Mouse (Mus musculus): Measurements from ENCODE around the gene Dcaf7.

Dcaf7 gene

DNA sequence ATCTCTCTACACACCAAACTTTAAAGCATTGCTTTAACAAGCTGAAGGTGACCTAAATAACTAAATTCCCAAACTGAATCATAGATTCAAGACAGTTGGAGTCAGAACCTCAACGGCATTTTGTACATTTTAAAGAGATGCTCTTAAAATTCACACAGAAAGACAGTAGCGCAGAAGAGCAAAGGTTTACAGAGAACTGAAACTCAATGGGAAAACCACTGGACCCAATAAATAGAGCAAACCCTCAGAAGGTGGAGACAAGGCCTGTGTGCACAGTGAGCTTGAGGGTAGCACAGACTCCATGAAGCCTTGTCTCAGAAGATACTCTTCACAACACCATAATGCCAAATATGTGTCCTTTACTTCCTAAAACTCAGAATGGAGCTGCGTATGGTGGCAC, 9.1 kb downstream of the Dcaf7 start:
- no peak for DNase-seq

DNA sequence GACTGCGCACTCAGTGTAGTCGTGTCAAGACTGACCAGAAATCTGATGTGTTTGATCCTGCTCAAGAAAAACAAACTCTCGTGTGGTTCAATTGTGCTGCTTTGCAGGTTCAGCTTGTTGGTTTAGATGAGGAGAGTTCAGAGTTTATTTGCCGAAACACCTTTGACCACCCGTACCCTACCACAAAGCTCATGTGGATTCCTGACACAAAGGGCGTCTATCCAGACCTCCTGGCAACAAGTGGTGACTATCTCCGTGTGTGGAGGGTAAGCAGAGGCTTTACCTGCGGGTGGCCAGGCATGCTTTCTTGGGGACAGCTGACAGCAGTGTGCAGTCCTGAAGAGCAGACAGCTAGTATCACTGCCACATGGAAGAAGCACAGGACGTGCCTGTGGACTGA, 9.9 kb downstream of the Dcaf7 start:
- no peak for DNase-seq

DNA sequence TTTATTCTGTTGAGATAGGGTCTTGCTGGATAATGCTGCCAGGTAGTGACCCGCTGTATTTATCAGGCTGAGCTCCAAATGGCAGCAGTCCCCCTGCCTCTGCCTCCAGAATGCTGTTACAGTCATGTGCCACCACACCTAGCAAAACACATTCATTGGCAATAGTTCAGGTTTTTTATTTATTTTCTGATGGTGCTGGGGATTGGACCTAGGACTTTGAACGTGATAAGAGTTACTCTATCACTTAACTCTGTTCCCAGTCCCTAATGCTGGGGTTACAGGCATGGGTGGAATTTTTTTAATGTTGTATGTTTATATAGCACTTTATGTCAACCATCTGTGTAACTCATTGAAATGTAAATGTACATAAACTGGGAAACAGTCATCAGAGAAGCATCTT, 17.2 kb downstream of the Dcaf7 start:
- no peak for DNase-seq

DNA sequence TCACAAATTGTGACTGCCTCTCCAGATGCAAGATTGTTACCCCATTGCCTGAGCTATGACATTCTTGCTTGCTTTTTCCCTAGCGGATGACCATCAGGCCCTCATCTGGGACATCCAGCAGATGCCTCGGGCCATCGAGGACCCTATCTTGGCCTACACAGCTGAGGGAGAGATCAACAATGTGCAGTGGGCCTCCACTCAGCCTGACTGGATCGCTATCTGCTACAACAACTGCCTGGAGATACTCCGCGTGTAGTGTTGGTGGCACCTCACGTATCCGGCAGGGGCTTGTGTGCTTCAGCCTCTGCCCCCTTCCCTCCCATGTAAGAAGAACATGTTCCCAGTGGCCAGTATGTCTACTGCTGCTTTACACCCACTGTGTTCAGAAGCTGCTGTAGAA, 17.9 kb downstream of the Dcaf7 start:
- DNase-seq, result no peak

DNA sequence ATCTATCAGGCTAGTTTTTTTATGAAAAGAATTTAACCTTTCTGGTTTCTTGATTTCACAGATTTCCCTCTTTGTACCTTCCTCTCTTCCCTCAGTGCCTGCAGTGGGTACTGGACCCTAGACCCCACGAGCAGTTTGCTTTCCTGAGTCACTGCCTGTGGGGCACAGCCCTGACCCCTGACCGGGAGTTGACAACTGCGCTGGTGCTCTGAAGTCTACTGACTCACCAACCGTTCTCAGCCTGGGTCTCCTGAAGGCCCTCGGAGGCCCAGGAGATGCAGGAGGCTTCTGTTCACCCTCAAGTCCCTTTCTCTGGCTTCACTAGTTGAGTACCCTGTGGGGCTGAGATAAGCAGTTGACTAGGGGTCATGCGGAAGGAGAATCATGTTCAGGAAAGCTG, 18.7 kb downstream of the Dcaf7 start:
- no peak for DNase-seq

DNA sequence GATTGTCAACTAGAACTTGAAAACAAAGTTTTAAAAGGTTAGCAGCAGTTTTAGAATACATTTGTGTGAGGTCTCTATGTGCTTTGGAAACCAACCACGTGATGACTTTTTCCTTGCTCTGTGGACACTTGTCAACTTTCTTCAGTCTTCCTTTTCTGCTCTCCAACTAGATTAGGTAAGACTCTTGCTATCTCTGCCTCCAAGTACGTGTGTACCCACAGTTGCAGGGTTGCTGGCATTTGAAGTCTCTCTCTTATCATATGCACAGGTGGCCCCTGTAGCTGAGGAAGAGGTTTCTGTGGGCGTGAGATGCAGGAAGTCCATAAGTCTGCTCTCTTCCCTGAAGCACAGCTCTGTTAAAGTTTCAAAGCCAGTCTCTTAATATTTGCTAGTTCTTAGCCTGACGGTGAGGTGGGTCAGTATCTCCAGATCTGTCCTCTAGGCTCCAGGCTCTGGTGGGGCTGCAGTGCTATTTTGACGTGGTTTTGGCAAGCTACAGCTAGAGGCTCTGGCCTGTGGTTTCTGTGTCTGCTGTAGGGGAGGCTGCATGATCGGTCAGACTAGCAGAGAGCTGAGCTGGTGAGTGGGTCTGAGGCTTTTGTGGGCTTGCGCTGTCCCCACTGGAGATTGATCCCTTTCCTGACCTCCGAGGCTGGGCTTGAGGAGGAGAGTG, 20.3 kb downstream of the Dcaf7 start:
- DNase-seq, result no peak

DNA sequence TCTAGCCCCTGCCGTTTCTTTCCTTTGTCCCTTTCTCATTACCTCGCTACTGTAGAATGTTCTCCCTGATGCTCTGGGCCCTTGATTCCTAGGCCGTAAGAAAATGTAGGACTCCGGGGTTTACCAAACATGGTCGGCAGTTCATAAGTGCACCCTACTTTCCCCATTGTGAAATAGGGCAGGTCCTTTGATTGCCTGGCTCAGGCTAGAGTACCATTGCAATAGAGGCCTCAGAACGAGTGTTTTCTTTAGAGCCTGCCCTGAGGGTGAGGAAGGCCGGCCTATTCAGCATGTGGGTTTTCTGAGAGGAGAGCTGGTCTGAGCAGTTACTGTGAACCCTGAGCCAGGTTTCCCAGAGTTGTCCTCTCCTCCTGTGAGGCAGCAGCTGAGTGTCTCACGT, 21.3 kb downstream of the Dcaf7 start:
- no peak for DNase-seq

DNA sequence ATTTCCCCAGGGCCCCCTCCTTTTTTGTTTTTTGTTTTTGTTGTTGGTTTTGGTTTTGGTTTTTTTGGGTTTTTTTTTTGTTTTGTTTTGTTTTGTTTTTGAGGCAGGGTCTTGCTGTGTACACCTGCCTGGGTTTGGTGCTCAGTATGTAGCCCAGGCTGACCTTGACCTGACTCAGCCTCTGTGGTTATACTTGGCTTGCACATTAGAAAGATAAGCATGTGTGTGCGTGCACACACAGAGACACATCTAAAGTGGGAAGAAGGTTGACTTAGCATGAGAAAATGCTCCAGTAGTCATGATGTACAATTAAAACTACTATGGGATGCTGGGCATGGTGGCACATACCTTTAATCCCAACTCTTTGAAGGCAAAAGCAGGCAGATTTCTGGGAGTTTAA, 23.9 kb downstream of the Dcaf7 start:
- DNase-seq, result no peak

DNA sequence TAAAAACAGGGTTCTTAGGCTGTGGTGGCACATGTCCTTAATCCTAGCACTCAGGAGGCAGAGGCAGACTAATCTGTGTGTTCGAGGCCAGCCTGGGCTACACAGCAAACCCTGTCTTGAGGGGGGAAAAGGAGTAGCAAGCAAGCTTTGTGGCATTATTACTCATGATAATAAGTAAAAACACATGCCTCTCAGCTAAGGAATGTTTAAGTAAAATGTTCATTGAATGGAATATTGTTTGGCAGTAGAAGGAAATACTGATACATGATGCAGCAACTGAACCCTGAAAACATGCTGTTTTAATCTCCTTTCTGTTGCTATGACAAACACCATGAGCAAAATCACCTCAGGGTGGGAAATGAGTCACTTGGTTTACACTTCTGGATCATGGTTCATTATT, 24.6 kb downstream of the Dcaf7 start:
- no peak for DNase-seq

DNA sequence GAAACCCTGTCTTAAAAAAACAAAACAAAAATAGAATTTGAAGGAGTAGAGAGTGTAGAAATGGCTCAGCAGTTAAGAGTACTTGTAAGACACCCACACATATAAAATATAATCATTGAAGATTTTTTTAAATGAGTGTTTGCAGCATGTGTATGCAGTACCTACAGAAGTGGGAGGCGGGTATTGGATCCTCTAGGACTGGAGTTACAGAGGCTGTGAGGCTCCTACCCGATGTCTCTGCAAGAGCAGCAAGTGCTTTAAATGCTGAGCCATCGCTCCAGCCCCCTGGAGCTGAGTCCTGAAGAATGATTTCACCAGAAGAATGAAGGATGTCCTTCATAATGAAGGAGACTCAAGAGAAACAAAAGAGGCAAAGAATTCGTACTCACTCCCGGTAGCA, 27.1 kb downstream of the Dcaf7 start:
- no peak for DNase-seq

DNA sequence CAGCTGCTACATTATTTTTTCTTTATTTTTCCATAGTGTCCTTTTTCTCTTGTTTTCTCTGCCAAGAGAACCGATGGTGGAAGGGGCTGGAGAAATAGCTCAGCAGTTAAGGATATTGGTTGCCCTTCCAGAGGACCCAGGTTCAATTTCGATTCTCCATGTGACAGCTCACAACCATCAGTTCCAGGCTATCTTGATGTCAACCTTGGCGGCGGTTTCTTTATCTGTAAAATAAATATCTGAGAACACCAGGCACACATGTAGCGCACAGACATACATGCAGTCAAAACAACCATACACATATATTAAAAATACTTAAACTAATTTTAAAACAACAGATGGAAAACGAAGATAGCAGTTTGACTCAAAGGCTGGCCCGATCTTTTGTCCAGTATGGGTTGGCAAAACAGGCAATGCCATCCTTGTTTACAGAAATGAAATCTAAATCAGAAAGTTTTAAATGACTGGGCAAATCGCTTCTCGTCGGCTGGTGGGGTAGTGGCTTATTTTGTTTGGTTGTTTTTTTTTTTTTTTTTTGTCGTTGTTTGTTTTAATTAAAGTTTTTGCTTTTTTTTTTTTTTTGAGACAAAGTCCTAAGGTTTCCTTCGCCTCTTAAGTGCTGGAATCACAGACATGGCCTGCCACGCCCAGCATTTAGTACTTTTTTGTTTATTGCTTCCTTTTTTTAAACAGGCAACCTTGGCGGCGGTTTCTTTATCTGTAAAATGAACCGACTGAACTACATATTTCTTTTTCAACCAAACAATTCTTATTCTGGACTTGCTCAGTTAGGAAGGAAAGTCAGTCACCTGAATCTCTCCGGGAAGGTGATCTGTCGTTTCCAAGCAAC, 28.6 kb downstream of the Dcaf7 start:
- DNase-seq, result no peak

DNA sequence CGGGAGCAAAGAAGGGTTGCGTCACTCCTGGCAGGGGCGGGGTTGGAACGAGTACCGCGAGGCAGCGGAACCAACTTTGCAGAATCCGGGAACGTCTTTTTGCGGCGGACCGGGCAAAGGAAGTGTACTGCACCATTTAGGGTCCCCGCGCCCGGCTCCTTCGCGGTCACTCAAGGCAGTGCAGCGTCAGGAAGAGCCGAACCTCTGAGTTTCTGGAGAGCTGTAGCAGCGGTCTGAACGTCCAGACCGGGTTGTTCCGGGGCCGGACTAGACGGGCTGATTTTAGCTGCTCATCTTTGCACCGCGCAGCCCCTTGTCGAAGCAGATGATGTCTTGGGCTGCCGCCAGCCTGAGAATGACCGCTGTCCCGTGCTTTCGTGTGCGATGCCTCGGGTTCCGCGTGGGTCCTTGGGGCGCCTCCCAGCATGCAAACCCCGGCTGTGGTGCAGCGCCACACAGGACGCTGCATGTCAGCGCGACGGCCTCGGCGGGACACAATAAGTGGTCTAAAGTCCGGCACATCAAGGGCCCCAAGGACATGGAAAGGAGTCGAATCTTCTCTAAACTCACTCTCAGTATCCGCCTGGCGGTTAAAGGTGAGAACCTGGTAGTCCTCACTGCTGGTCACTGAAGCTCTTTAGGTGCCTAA, 29.4 kb downstream of the Dcaf7 start, which contains the start of gene Taco1:
Gene Taco1 (plus strand): TSS at position 139 of the 649 bp plus-strand sequence.
- DNase-seq, result peak; percentile 96

DNA sequence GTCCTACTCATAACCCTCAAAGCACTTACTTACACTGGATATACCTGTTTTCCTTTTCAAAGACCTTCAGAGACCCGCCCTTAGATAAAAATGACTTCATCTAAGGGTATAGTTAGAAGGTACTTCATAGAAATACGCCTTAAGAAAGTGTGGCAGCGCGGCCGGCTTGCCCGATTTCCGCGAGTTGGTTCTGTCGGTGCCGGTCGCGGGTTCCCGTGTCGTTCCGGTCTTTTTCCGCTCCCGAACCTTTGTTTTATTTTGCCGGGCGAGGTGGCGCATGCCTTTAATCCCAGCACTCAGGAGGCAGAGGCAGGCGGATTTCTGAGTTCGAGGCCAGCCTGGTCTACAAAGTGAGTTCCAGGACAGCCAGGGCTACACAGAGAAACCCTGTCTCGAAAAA, 29.9 kb downstream of the Dcaf7 start:
- DNase-seq, result peak; percentile 10

DNA sequence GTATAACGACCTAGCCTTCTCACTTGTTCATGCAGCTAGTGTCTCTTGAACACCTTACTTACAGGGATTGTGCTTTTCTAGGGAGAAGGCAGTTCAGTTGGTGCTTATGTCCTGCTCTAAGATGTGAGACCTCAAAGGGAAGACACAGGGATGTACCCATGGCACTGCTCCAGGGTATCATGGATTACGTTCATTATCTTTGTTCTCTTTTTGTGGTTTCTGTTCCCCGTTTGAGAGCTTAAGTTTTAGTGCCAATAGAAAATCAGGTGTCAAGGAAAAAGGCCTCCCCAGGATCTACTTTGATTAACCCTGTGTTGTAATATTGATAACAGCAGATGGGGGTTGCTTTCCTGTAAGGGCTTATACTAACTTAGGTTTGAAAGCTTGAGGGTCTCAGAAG, 37.1 kb downstream of the Dcaf7 start:
- DNase-seq, result no peak

DNA sequence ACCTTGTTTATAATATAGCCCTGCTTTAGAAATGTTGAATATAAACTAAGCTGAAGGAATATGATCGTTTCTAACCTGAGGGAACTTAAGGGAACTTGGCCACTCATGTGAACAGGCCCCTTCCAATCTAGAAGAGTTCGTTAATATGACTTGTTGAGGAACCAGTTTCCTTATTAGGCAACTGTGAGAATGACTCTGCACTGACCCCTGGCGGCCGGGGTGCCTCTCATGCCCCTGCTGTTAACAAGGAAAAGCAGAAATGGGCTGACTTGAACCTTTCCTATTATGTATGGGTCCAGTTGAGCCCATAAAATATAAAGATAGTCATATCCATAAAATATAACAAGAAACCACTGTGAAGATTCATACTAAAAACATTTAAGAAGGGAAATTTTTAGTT, 39.6 kb downstream of the Dcaf7 start:
- DNase-seq, result peak; percentile 71

DNA sequence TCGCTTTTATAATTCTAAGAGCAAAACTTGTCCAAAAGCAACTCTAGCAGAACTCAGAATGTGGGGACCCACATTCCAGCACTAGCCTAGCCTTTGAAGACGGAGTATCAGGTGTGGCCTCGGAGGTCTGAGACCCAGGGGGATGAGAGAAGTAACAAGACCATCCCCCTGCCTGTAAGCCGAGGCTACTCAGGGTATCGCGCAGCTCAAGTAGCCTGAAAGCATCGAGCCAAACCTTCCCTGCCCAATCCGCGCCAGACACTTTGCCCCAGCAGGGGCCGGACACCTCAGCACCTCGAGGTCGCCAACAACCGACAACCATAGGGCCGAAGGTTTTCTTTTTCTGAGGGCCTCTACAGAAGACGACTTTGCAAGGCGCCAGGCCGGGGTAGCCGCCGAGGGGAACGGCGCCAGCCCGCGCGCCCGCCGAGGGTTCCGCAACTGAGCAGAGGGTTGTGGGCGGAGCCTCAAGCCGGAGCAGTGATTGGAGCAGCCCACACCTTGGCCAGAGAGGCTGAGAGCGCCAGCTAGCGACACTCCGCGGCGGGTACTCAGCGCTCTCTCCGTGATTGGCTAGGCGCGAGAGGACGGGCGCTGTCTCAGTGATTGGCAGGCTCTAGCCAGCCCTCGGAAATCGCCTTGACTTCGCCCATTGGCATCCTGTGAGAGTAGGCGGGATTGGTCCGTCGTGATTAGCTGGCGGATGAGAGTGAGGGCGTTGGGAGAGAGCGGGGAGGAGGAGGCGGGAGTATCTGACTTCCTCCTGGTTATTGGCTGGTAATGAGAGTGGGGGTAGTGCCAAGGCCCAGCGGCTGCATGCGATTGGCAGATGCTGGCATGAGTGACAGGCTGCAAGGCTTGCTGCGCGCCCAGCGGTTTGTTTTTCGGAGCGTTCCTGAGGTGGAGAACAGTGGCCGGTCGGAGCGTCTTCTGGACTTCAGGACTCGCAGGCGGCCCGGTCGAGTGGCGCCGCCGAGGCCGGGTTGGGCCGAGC, 47.3 kb downstream of the Dcaf7 start, which contains the start of gene Map3k3:
Gene Map3k3 (plus strand): TSS at position 906 of the 994 bp plus-strand sequence.
- DNase-seq, result peak; percentile 99

DNA sequence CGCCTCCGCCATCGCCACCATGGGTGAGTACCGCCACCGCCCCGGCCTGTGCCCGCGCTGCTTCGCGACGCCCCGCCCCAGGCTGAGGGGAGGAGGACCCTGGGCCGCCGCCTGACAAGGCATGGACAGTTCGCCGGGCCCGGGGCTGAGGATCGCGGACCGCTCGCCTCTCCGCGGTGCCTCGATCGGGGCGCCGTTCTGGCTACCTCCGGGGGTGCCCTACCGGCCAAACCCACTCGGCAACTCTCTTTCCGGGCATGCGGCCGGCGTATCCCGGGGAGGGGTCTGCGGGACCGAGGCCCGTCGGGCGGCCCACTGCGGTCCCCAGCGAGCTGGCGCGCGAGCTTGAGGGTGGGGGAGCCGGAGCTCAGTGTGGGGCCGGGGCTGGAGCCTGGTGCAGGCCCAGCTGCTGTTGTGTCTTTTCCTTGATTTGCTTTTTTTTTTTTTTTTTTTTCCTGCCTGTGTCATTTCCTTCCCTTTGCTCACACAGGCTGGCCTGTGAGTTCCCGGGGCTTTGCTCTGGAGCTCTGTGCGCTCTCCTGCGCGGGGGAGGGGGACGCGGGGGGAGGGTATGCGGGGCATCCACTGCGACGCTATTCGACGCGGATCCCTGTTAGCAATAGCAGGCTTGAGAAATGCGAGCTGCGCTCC, 48.4 kb downstream of the Dcaf7 start:
- DNase-seq, result peak; percentile 81

DNA sequence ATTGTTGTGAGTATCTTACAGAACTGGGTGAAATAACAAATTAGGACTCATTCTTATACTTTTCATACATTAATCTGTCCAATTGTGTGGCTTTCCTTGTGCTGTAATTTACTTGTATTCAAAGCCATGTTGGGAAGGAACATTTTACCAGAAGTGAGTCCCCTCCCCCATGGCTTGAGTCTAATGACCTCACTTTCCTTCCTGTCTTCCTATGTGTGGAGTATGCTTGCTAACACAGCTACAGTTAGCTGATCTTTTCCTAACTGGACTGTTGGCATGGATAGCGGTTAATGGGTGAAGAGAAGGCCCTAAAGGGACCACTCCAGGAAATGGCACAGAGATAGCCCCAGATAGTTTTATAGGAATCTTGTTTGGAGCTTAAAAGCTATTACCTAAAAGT, 61.6 kb downstream of the Dcaf7 start:
- DNase-seq, result no peak

DNA sequence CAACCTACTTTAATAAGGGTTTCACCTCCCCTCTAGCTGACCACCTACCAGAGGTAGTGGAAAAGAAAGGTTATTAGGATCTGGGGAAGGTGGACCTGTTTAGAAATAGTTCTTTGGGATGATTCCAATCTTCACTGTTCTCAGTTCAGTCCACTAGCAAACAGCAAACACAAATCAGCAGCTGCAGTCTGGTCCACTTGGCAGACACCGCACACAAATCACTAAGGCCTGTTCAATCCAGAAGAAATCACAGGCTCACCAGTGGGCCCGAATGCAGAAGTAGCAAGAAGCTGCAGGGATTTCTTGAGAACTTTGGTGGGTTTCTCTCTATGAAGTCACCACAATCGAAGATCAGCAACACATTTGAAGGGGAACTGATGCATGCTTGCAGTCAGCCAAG, 66.2 kb downstream of the Dcaf7 start:
- no peak for DNase-seq

DNA sequence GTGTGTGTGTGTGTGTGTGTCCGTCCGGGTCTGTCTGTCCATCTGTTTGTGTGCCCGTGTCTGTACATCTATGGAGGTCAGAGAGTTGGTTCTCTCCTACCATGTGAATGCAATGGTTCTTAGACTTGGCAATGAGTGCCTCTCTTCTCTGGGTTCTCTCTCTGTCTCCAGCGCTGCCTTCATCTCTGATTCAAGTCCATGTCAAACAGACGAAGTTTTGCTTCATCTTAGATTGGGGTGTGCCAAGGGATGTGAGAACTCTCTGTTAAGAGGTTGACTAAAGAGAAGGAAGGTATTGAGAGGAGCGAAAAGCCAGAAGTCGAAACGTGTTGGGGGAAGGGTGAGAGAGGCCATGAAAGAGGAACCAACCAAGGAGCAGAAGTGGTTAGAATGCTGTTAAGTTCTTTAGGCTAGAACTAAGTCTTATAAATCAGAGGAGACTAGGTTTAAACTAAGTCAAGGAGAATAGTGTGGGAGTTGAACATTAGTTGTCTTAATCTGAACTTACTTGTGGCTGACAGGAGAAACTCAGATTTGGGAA, 69.4 kb downstream of the Dcaf7 start:
- no peak for DNase-seq

All from kidney, adult 18-20 months (tissue).